Mouse (Mus musculus): ENCODE measurements around the gene Gm5478. TPM values are rescaled to one million over a fixed set of nuclear protein-coding genes. Genes with fewer than 3 reads are reported as not detected.
"Not testable (repeated sequence)": the region's sequence is repeated elsewhere in the genome, so short reads cannot be mapped to it uniquely, and the experiment has no call there.

The Gm5478 gene
- total RNA-seq (2021), result not detected

GRCm38 (mm10) chr15:101647280-101647679 lies at the start of gene Gm5478:
Gene Gm5478 (minus strand): TSS chr15:101647380.
- no peak for DNase-seq
- intact Hi-C loops (cut with DNase I), result no loop called here

DNA sequence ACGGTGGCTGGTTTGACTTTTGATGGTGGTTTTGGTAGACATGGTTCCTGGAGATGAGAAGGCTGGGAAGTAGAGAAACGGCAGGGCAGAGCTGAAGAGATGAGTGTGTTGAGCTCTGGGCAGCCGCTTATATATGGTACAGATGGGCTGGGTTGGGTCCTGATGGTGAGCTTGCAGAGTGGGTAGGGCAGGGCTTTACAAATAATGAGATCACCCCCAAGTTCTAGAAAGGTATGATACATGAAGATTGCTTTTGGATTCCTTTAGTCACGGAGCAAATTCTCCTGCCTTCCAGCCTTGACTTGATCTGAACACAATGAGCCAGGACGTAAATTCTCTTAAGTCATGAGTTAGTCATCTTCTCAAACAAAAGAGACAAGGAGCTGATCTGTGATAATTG lies 47.0 kb upstream of the Gm5478 start, which contains the start of gene Krt6a:
Gene Krt6a (minus strand): TSS at position 101 of the 400 bp plus-strand sequence.
- intact Hi-C loops (cut with DNase I), result no loop called here
- DNase-seq, result no peak

DNA sequence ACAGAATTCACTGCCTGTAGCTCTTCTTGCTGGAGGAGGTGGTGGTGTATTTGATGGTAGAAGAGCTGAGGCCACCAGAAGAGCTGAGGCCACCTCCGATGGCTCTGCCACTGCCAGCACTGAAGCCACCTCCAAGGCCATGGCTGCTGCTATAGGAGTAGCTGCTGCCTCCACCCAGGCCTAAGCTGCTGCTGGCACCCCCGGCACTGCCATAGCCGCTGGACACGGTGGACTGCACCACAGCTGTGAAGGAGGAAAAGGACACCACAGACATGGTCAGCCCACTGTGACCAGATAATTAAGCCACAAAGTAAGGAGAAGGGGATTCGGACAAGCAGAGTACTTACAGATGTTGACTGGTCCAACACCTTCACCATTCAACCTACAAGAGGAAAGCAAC lies 43.3 kb upstream of the Gm5478 start:
- intact Hi-C loops (cut with DNase I), result not testable (repeated sequence)

DNA sequence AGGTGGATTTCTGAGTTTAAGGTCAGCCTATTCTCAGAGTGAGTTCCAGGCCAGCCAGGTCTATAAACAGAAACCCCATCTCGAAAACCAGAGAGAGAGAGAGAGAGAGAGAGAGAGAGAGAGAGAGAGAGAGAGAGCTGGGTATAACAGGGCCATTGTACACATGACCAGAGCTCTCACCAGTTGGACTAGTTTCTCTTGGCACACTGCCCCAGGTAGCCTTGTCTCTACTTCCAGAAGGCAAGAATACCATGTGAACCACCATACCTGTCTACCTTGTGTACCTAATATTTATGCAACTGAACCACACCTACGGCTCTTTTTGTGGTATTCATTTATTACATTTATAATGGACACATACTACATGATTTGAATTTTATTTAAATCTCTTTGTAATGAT lies 41.0 kb upstream of the Gm5478 start:
- intact Hi-C loops (cut with DNase I), result no loop called here
- no peak for DNase-seq

More for the DNA sequence above, 43.3 kb upstream of the Gm5478 start:
- DNase-seq, result not testable (repeated sequence)

DNA sequence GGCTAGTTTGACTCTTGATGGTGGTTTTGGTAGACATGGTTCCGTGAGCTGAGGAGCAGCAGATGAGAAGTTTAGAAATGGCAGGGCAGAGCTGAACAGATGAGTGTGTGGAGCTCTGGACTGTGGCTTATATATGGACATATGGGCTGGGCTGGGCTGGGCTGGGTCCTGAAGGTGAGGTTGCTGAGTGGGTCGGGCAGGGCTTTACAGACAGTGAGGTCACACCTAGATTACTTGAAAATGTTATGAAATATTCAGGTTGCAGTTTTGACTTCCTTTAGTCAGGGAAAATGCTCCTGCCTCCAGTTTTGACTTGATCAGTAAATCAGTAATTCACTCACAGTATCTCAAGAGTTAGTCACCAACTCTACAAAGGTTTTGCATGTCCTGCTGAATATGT lies 33.0 kb upstream of the Gm5478 start, which contains the start of gene Krt6b:
Gene Krt6b (minus strand): TSS at position 101 of the 400 bp plus-strand sequence.
- intact Hi-C loops (cut with DNase I), result no loop called here
- DNase-seq, result no peak

GRCm38 (mm10) chr15:101675978-101676377 lies 28.8 kb upstream of the Gm5478 start:
- intact Hi-C loops (cut with DNase I), result no loop called here
- DNase-seq, result no peak

DNA sequence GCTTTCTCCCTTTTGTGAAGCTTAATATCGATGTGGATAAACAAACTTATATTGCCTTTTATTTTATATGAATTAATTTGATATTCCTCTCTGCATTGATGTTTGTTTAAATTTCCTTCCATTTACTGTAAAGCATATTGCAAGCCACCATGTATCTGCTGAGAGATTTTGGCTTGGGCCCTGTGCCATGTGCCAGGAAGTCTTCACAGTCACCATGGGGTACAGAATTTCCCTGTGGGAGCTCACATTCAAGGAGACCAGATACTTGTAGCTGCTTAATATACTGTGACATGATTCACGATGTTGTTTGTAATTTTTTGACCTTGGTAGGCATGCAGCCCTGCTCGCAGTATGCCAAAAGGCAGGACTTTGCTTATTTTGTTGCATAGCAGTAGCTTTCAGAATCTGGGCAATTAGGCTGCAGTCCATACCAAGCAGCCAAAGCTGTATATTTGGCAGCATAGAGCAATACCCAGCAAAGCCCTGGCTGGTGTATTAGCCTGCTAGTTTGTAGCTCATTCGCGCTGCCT lies 5.6 kb upstream of the Gm5478 start:
- DNase-seq, result no peak
- intact Hi-C loops (cut with DNase I), result no loop called here

DNA sequence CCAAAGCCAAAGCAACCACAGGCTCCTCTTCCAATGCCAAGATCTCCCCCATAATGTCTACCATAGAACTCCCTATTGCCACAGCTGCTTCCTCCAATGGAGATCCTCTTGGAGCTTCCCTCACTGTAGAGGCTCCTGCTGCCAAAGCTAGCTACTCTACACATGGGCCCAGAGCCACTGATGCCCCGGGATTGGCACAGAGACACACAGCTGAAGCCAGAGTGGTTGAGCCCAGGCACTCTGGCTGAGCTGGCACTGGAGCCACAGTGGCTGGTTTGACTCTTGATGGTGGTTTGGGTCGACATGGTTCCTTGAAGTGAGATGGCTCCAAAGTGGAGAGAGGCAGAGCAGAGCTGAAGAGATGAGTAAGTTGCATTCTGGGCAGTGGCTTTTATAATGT lies 19.3 kb downstream of the Gm5478 start, which contains the start of gene Gm5414:
Gene Gm5414 (minus strand): TSS at position 305 of the 400 bp plus-strand sequence.
- DNase-seq, result no peak
- intact Hi-C loops (cut with DNase I), result no loop called here

- no peak for DNase-seq
- intact Hi-C loops (cut with DNase I), result no loop called here
These were observed 48.1 kb downstream of the Gm5478 start for GRCm38 (mm10) chr15:101599123-101599522.

Small RNAs within 50 kb of the gene (microRNA-seq; reads per million reads assigned to microRNA genes)
- gene Gm44342 (ENCODE audit: borderline number of aligned reads in 2 of 2) (0 reads per million in 2 experiments), gene Gm44383 (ENCODE audit: borderline number of aligned reads in 2 of 2) (0 reads per million in 2 experiments), gene Gm44479 (ENCODE audit: borderline number of aligned reads in 2 of 2) (0 reads per million in 2 experiments)

Other genes with a start within 250 kb of the Gm5478 start
- gene Krt7, start 236.3 kb downstream of the Gm5478 start, total RNA-seq (2021), result 1 to 10 TPM; 2.1 to 2.9 TPM
- gene Krt87, start 208.6 kb downstream of the Gm5478 start, total RNA-seq (2021), result not detected
- gene Krt88, start 199.6 kb downstream of the Gm5478 start, total RNA-seq (2021), result not detected
- gene Krt81, start 183.6 kb downstream of the Gm5478 start, total RNA-seq (2021), result not detected
- gene Krt86, start 173.9 kb downstream of the Gm5478 start, total RNA-seq (2021), result not detected
- not detected for gene Krt83, start 155.9 kb downstream of the Gm5478 start, total RNA-seq (2021)
- not detected for gene Gm49425, start 130.1 kb downstream of the Gm5478 start, total RNA-seq (2021)
- not detected for gene Krt84, start 114.6 kb downstream of the Gm5478 start, total RNA-seq (2021)
- gene Krt82, start 96.7 kb downstream of the Gm5478 start, total RNA-seq (2021), result not detected
- not detected for gene Krt90, start 84.4 kb downstream of the Gm5478 start, total RNA-seq (2021)
- not detected for gene Krt75, start 73.5 kb downstream of the Gm5478 start, total RNA-seq (2021)
- not detected for gene Gm5414, start 19.2 kb downstream of the Gm5478 start, total RNA-seq (2021)
- gene Krt6b, start 32.9 kb upstream of the Gm5478 start, total RNA-seq (2021), result not detected
- gene Krt6a, start 46.9 kb upstream of the Gm5478 start, total RNA-seq (2021), result not detected
- gene Krt5, start 65.5 kb upstream of the Gm5478 start, total RNA-seq (2021), result not detected
- gene Krt71, start 95.7 kb upstream of the Gm5478 start, total RNA-seq (2021), result not detected
- gene Krt72, start 139.1 kb upstream of the Gm5478 start, total RNA-seq (2021), result not detected
- not detected for gene Krt73, start 155.0 kb upstream of the Gm5478 start, total RNA-seq (2021)
- gene Krt2, start 170.8 kb upstream of the Gm5478 start, total RNA-seq (2021), result not detected
- gene Krt1, start 203.4 kb upstream of the Gm5478 start, total RNA-seq (2021), result not detected
- not detected for gene Krt77, start 222.3 kb upstream of the Gm5478 start, total RNA-seq (2021)
- gene Krt76, start 245.5 kb upstream of the Gm5478 start, total RNA-seq (2021), result not detected